Mouse (Mus musculus): ENCODE results near the gene Actr10. TPM values are rescaled to one million over a fixed set of nuclear protein-coding genes. Genes with fewer than 3 reads are reported as not detected.

The Actr10 gene
- polyA plus RNA-seq, 1 experiment from 2014 or later, result 305 TPM

DNA sequence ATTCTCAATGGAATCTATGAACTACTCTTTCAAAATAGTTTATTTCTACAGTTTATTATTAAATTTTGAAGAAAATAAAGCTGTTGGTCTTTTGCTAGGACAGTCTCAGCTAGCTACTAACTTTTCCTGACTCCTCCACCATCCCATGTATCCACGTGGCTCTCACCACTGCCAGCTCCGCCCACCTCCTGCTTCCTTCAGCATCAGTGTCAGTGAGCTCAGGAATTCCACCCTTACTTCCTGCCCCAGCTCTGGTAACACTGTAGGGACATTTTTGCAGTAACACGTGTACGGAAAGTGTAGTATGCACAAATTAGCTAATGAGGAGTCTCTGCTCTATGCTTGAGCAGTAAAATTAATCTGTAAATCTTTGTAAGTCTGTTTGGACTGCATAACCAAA, 72.1 kb downstream of the Actr10 start:
- H3K36me3 ChIP-seq (replicated peaks; ENCODE audit: control insufficient read depth, insufficient read depth, low read depth, low read length), result no peaks in the 10 kb centered on the region; the same call in none of the 2 replicates
- H3K9me3 ChIP-seq (replicated peaks; ENCODE audit: control insufficient read depth, low read length), result no peaks in the 10 kb centered on the region
- H3K4me2 ChIP-seq (ENCODE audit: low read depth, low read length), result no peak overlapping the region
- 47% methylated on average over 4 of the region's 4 CpGs for WGBS
- H3K9ac ChIP-seq (replicated peaks; ENCODE audit: low read length), result no peak overlapping the region
- H3K4me3 ChIP-seq (ENCODE audit: low read depth, low read length), result no peak overlapping the region
- no peaks in the 10 kb centered on the region; the same call in 1 of the 2 replicates for H3K4me1 ChIP-seq (ENCODE audit: control insufficient read depth, insufficient read depth, low read length)
- ATAC-seq (replicated peaks; ENCODE audit: insufficient number of reproducible peaks, low FRiP score, low TSS enrichment, low read depth) (no peak), DNase-seq (ENCODE audit: low spot score) (peak; percentile 26)
- H3K27ac ChIP-seq (replicated peaks; ENCODE audit: low read depth, low read length), result no peak overlapping the region
- no peaks in the 10 kb centered on the region for H3K27me3 ChIP-seq (ENCODE audit: control insufficient read depth, insufficient read depth, low read length)

Other genes with a start within 250 kb of the Actr10 start
- 63.5 and 68.9 TPM in 2 replicates for gene Frmd6, start 112.3 kb upstream of the Actr10 start, polyA plus RNA-seq (2014; fragmentation: Nextera tagmentation; extraction: Ambion mirVana)
- 743 and 805 TPM in 2 replicates for gene Psma3, start 36.8 kb downstream of the Actr10 start, polyA plus RNA-seq (2014; fragmentation: Nextera tagmentation; extraction: Ambion mirVana)
- 30.3 and 33.9 TPM in 2 replicates for gene Arid4a, start 78.1 kb downstream of the Actr10 start, polyA plus RNA-seq (2014; fragmentation: Nextera tagmentation; extraction: Ambion mirVana)
- not detected in 2 replicates for gene Tomm20l, start 173.6 kb downstream of the Actr10 start, polyA plus RNA-seq (2014; fragmentation: Nextera tagmentation; extraction: Ambion mirVana)
- gene Timm9, start 198.8 kb downstream of the Actr10 start, polyA plus RNA-seq (2014; fragmentation: Nextera tagmentation; extraction: Ambion mirVana), result 74.1 and 84.1 TPM in 2 replicates
- 18.0 and 19.0 TPM in 2 replicates for gene 2700049A03Rik, start 199.0 kb downstream of the Actr10 start, polyA plus RNA-seq (2014; fragmentation: Nextera tagmentation; extraction: Ambion mirVana)

Data from embryonic facial prominence, embryonic 11.5 days (tissue).